Mouse (Mus musculus) liver, embryonic 15.5 days (tissue): Measurements from ENCODE around the gene Gm49325. TPM values are rescaled to one million over a fixed set of nuclear protein-coding genes. Genes with fewer than 3 reads are reported as not detected.

ENCODE experiments used
- ATAC-seq: fragments of 200-750 bp; cut with Nextera tagmentation; 2 replicates; pipeline ENCODE4 v1.8.0; 2017; ENCODE audit warnings: moderate number of reproducible peaks, mild to moderate bottlenecking, moderate library complexity; ENCODE audit not compliant: insufficient read depth
- H3K27ac ChIP-seq: fragments of 300-500 bp; sonication (generic); replicated peaks from 2 replicates; pipeline ENCODE4 v1.5.1; 2015; ENCODE audit warnings: mild to moderate bottlenecking, inconsistent platforms
- H3K27me3 ChIP-seq: fragments of 300-500 bp; sonication (generic); 2 replicates; pipeline ENCODE4 v1.6.1; 2015; ENCODE audit warnings: mild to moderate bottlenecking, inconsistent platforms
- H3K36me3 ChIP-seq: fragments of 300-500 bp; sonication (generic); replicated peaks from 2 replicates; pipeline ENCODE4 v1.6.1; 2015; ENCODE audit warnings: moderate library complexity, mild to moderate bottlenecking, inconsistent platforms
- H3K4me1 ChIP-seq: fragments of 300-500 bp; sonication (generic); replicated peaks from 2 replicates; pipeline ENCODE4 v1.6.1; 2015; ENCODE audit warnings: inconsistent platforms
- H3K4me2 ChIP-seq: fragments of 300-500 bp; sonication (generic); 2 replicates; pipeline ENCODE4 v1.6.1; 2015; ENCODE audit warnings: moderate library complexity, mild to moderate bottlenecking, inconsistent platforms
- H3K4me3 ChIP-seq: fragments of 300-500 bp; sonication (generic); replicated peaks from 2 replicates; pipeline ENCODE4 v1.5.1; 2015; ENCODE audit warnings: mild to moderate bottlenecking, inconsistent platforms
- H3K9ac ChIP-seq: fragments of 300-500 bp; sonication (generic); 2 replicates; pipeline ENCODE4 v1.6.1; 2015; ENCODE audit warnings: moderate library complexity, mild to moderate bottlenecking, inconsistent platforms
- H3K9me3 ChIP-seq: fragments of 300-500 bp; sonication (generic); replicated peaks from 2 replicates; pipeline ENCODE4 v1.6.1; 2016; ENCODE audit warnings: inconsistent platforms
- WGBS: fragments of 180-500 bp; shearing (Covaris S2); methylation state at CpG from one replicate; pipeline ENCODE4 v1.1.7; 2015; ENCODE audit warnings: mixed read lengths; ENCODE audit not compliant: insufficient replicate concordance; 5-methylcytosine and 5-hydroxymethylcytosine counted together
- polyA plus RNA-seq: library from polyadenylated mRNA; unstranded; fragments of >200 nt; fragmentation: Nextera tagmentation; extraction: Ambion mirVana; gene quantifications from 2 replicates; pipeline ENCODE4 v1.2.1, GENCODE M21; 2015

Gm49325 gene
- polyA plus RNA-seq, 1 experiment from 2014 or later, result 0.82 TPM

- WGBS, result 69% methylated on average over 8 of the region's 8 CpGs
- no peak for ATAC-seq
- peaks cover 79% of the 10 kb centered on the region for H3K36me3 ChIP-seq
These were observed 16.2 kb upstream of the Gm49325 start for GRCm38 (mm10) chr10:77589749-77590148.

GRCm38 (mm10) chr10:77590812-77591211 is 15.2 kb upstream of the Gm49325 start:
- Histone ChIP-seq H3K36me3 (peaks cover 90% of the 10 kb centered on the region), H3K9ac (no peak overlapping the region), H3K27ac (peak overlapping the region; percentile 64), H3K9me3 (no peaks in the 10 kb centered on the region), H3K4me3 (no peak overlapping the region), H3K27me3 (no peaks in the 10 kb centered on the region), H3K4me2 (no peak overlapping the region), H3K4me1 (peaks cover 55% of the 10 kb centered on the region)
- 26% methylated on average over 6 of the region's 6 CpGs for WGBS
- ATAC-seq, result peak; percentile 81

More at GRCm38 (mm10) chr10:77589749-77590148, 16.2 kb upstream of the Gm49325 start:
- H3K9ac ChIP-seq, result no peak overlapping the region
- H3K4me2 ChIP-seq, result no peak overlapping the region; the same call in 1 of the 2 replicates
- no peak overlapping the region for H3K4me3 ChIP-seq
- peak overlapping the region; percentile 64 for H3K27ac ChIP-seq
- H3K27me3 ChIP-seq, result no peaks in the 10 kb centered on the region
- H3K9me3 ChIP-seq, result no peaks in the 10 kb centered on the region
- H3K4me1 ChIP-seq, result peaks cover 59% of the 10 kb centered on the region

GRCm38 (mm10) chr10:77591546-77591945 is 14.5 kb upstream of the Gm49325 start:
- WGBS, result 76% methylated on average over 6 of the region's 6 CpGs
- Histone ChIP-seq H3K9ac (no peak overlapping the region), H3K27me3 (no peaks in the 10 kb centered on the region), H3K27ac (0 out of 2 replicates have a peak overlapping the region, but pooled peaks have one; percentile 5), H3K4me1 (peaks cover 48% of the 10 kb centered on the region), H3K4me2 (no peak overlapping the region), H3K4me3 (no peak overlapping the region), H3K36me3 (peaks cover 95% of the 10 kb centered on the region), H3K9me3 (no peaks in the 10 kb centered on the region)
- no peak for ATAC-seq

- Histone ChIP-seq H3K4me3 (no peak overlapping the region), H3K4me1 (peaks cover 3% of the 10 kb centered on the region), H3K36me3 (peaks cover 82% of the 10 kb centered on the region), H3K9me3 (no peaks in the 10 kb centered on the region), H3K27ac (no peak overlapping the region), H3K27me3 (no peaks in the 10 kb centered on the region), H3K4me2 (no peak overlapping the region), H3K9ac (no peak overlapping the region)
- WGBS, result 78% methylated on average over 2 of the region's 2 CpGs
- ATAC-seq, result no peak
These were observed 9.9 kb upstream of the Gm49325 start for GRCm38 (mm10) chr10:77596060-77596459.

- Histone ChIP-seq H3K9me3 (no peaks in the 10 kb centered on the region), H3K4me1 (peaks cover 29% of the 10 kb centered on the region), H3K4me2 (no peak overlapping the region), H3K27me3 (no peaks in the 10 kb centered on the region), H3K9ac (no peak overlapping the region), H3K4me3 (no peak overlapping the region), H3K36me3 (peaks cover 21% of the 10 kb centered on the region), H3K27ac (no peak overlapping the region)
- WGBS, result 56% methylated on average over 4 of the region's 4 CpGs
- no peak for ATAC-seq
These were observed 3.0 kb upstream of the Gm49325 start for GRCm38 (mm10) chr10:77603021-77603420.

GRCm38 (mm10) chr10:77604111-77604510 is 1.9 kb upstream of the Gm49325 start:
- H3K4me1 ChIP-seq, result peaks cover 37% of the 10 kb centered on the region
- 82% methylated on average over 6 of the region's 6 CpGs for WGBS
- peaks cover 18% of the 10 kb centered on the region for H3K36me3 ChIP-seq
- no peak overlapping the region for H3K9ac ChIP-seq
- no peaks in the 10 kb centered on the region for H3K27me3 ChIP-seq
- H3K4me3 ChIP-seq, result no peak overlapping the region
- H3K4me2 ChIP-seq, result no peak overlapping the region
- no peak overlapping the region for H3K27ac ChIP-seq
- no peak for ATAC-seq
- H3K9me3 ChIP-seq, result no peaks in the 10 kb centered on the region

- peaks cover 17% of the 10 kb centered on the region for H3K36me3 ChIP-seq
- no peaks in the 10 kb centered on the region for H3K9me3 ChIP-seq
- no peak overlapping the region; the same call in 1 of the 2 replicates for H3K4me2 ChIP-seq
- H3K9ac ChIP-seq, result no peak overlapping the region
- H3K4me1 ChIP-seq, result peaks cover 42% of the 10 kb centered on the region
- peak overlapping the region; percentile 94; the same call in 1 of the 2 replicates for H3K27ac ChIP-seq
- no peaks in the 10 kb centered on the region for H3K27me3 ChIP-seq
- no peak overlapping the region for H3K4me3 ChIP-seq
- ATAC-seq, result no peak
- 78% methylated on average over 5 of the region's 5 CpGs for WGBS
These were observed 1.0 kb upstream of the Gm49325 start for GRCm38 (mm10) chr10:77604958-77605357.

GRCm38 (mm10) chr10:77605368-77605767 is 629 bp upstream of the Gm49325 start:
- H3K4me2 ChIP-seq, result peak overlapping the region; percentile 97
- H3K4me1 ChIP-seq, result peaks cover 44% of the 10 kb centered on the region
- H3K9ac ChIP-seq, result peak overlapping the region; percentile 77; the same call in 1 of the 2 replicates
- H3K36me3 ChIP-seq, result peaks cover 21% of the 10 kb centered on the region
- whole genome bisulfite sequencing, result 12% methylated on average over 1 of the region's 1 CpGs
- no peaks in the 10 kb centered on the region for H3K9me3 ChIP-seq
- peak overlapping the region; percentile 94 for H3K27ac ChIP-seq
- H3K27me3 ChIP-seq, result no peaks in the 10 kb centered on the region
- 0 out of 2 replicates have a peak, but pooled peaks have one; percentile 13 for ATAC-seq
- H3K4me3 ChIP-seq, result peak overlapping the region; percentile 71

- Histone ChIP-seq H3K4me1 (peaks cover 51% of the 10 kb centered on the region), H3K4me3 (peak overlapping the region; percentile 71), H3K27me3 (no peaks in the 10 kb centered on the region), H3K9ac (peak overlapping the region; percentile 77), H3K27ac (peak overlapping the region; percentile 94), H3K36me3 (peaks cover 36% of the 10 kb centered on the region), H3K4me2 (peak overlapping the region; percentile 97), H3K9me3 (no peaks in the 10 kb centered on the region)
- WGBS, result 13% methylated on average over 7 of the region's 7 CpGs
- peak; percentile 9 for ATAC-seq
These were observed 858 bp downstream of the Gm49325 start for GRCm38 (mm10) chr10:77606855-77607254.

- WGBS, result 56% methylated on average over 5 of the region's 5 CpGs
- H3K4me2 ChIP-seq, result peak overlapping the region; percentile 97
- peaks cover 42% of the 10 kb centered on the region for H3K36me3 ChIP-seq
- no peaks in the 10 kb centered on the region for H3K27me3 ChIP-seq
- peaks cover 51% of the 10 kb centered on the region for H3K4me1 ChIP-seq
- H3K4me3 ChIP-seq, result peak overlapping the region; percentile 71
- no peak for ATAC-seq
- peak overlapping the region; percentile 77 for H3K9ac ChIP-seq
- H3K27ac ChIP-seq, result peak overlapping the region; percentile 94
- no peaks in the 10 kb centered on the region for H3K9me3 ChIP-seq
These were observed 1.4 kb downstream of the Gm49325 start for GRCm38 (mm10) chr10:77607441-77607840.

- no peak overlapping the region for H3K27ac ChIP-seq
- no peaks in the 10 kb centered on the region for H3K9me3 ChIP-seq
- no peak overlapping the region for H3K4me3 ChIP-seq
- no peak overlapping the region for H3K9ac ChIP-seq
- 89% methylated on average over 8 of the region's 8 CpGs for WGBS
- ATAC-seq, result no peak
- H3K4me1 ChIP-seq, result peaks cover 57% of the 10 kb centered on the region
- no peaks in the 10 kb centered on the region for H3K27me3 ChIP-seq
- peaks cover 53% of the 10 kb centered on the region for H3K36me3 ChIP-seq
- H3K4me2 ChIP-seq, result no peak overlapping the region; the same call in 1 of the 2 replicates
These were observed 2.6 kb downstream of the Gm49325 start for GRCm38 (mm10) chr10:77608589-77608988.
